Mouse (Mus musculus) B cell, adult 67 days (primary cell): ENCODE measurements around the gene Bst2. TPM values are rescaled to one million over a fixed set of nuclear protein-coding genes. Genes with fewer than 3 reads are reported as not detected.

Source experiments
- total RNA-seq, 2 experiments: library from RNA; stranded (reverse); gene quantifications; 4 replicates each; pipeline ENCODE4 v1.2.4; 2023

Gene Bst2
- total RNA-seq, result 10 to 100 TPM; 24.4 to 37.1 TPM

DNA sequence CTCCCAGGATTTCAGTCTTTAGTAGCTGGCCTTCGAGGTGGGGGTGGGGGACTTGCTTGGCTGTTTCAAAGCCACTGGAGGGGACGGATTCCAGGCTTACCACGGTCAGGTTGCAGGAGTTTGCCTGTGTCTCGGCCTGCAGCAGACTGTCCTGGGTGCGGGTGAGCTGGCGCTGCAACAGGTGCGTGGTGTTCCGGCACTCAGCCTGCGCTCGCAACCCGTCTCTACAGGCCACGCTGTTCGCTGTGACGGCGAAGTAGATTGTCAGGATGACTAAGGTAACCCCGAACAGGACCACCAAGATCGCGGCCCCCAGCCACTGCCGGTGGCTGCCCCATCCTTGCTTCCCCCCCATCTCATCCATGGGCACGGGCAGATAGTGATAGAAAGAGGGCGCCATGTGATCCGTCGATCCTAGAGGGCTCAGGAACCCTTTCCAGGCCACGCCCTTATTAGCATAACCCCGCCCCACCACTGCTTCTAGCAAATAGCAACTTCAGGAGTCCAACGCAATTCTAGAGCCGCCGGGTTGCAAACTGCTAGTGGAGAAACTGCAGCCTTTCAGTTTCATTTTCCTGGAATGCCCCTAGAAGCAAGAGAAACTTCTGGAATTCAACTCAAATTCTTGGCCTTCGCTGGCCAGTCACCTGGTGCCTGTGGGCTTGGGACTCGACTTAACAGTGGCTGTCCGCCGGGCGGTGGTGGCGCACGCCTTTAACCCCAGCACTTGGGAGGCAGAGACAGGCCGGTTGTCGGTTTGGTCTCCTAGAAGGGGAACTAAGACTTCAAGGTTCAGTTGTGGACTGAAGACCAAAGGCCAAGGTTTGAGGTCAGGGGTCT is at the start of gene Bst2:
Gene Bst2, minus strand, starts transcription at position 429 of the 840 bp plus-strand sequence.

GRCm38 (mm10) chr8:71568387-71568937 is 31.2 kb upstream of the Bst2 start, which contains the start of gene Slc27a1:
Gene Slc27a1 (plus strand): TSS chr8:71568882.

GRCm38 (mm10) chr8:71566501-71566900 is 29.2 kb upstream of the Bst2 start, which contains the start of gene Nxnl1:
Gene Nxnl1 (minus strand): TSS chr8:71566601.

DNA sequence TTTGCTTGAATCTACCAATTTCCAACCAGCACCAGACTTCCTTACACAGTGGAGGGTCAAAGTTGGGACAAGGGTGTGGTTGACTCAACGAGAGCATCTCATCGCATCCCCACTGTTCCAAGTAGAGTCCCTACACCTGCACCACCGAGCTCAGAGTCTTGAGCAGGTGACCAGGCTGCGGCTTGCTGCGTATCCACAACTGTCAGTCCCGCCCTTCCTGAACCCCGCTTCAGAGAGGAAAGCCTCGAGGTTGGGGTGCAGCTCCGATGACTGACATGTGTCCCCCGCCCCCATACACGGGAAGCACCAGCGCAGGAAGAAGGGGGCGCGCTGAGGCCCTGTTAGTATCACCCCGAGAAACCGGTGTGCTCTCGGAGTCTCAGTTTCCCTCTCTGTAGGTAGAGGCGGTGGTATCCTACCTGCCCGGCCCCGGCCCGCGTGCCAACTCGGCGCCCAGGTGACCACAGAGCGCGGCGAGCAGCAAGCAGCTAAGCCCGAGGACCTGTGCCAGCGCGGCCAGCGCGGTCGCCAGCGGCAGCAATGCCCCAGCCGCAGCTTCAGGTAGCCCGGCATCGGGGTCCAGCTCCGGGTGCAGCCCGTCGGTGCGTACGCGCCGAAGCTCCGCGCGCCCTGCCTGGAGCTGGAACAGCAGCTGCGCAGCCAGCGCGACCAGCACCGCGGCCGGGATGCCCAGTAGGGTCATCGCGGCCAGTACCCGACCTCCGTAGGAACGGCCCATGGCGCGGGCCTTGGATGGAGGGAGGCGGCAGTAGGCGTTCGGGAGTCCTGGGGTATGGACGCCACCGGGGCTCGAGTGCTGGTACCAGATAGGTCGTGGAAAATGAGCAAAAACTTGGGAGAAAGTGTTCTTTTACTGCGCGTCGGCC is 21.1 kb upstream of the Bst2 start, which contains the start of gene Tmem221:
Gene Tmem221, minus strand, starts transcription at position 801 of the 887 bp plus-strand sequence.

GRCm38 (mm10) chr8:71542632-71543343 is 5.5 kb upstream of the Bst2 start, which contains the start of gene Mvb12a:
Gene Mvb12a (plus strand): TSS chr8:71542922.

DNA sequence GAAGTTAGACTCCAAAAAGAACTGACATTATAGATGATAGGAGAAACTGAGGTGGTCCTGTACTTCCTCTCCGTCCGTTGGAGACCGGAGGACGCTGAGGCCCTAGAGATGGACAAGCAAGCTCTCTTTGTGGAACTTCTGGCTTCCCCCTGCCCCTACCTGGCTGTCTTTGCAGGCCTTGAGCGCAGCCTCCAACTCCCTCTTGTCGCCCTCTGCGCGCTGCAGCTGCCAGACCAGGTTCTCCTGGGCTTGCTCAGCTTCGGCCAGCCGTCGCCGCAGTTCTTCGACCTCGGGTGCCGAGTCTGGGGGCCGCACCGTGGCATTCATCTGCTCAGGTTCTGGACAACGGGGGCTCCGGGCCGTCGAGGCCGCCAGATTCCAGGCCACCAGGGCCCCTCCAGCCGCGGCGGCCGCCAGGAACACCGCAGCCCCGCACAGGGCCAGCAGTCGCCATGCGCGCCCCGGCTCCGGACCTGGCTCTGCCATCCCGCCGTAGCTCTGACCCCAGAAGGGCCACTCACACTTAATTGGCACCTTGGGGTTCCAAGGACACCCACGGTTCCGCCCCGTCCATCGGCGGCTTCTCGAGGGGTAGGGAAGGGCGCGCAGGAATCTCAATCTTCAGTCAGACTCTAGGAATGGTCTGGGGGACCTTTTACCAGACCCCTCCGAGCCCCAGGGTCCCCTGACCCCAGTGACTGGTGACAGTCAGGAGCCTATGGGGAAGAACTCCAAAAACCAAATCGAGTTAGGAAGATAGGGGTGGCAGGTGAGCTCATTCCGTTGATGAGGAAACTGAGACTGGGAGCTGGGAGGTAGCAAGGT is 11.8 kb downstream of the Bst2 start, which contains the start of gene Ccdc194:
Gene Ccdc194, minus strand, starts transcription at position 486 of the 825 bp plus-strand sequence.

DNA sequence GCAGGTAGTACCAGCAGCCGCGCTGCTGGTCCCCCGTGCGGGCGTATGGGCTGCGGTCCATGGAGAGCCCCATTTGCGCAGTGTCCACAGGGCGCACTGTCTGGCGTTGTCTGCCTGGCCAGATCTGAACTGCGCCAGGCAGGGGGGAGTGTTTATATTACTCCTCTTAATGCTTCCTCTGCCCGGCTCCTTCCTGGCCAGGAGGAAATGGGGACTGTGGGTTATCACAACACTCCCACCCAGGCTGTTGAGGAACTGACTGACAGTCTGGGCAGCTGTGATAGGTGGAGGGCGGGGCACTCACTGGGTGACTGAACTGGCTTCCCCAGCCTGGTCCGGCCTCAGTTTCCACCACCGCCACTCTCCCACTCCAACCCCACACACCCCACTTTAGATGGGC is 25.6 kb downstream of the Bst2 start, which contains the start of gene Plvap:
Gene Plvap, minus strand, starts transcription at position 109 of the 400 bp plus-strand sequence.

GRCm38 (mm10) chr8:71487691-71488445 is 49.4 kb downstream of the Bst2 start, which contains the start of gene Gtpbp3:
Gene Gtpbp3 (plus strand): TSS chr8:71488103.

DNA sequence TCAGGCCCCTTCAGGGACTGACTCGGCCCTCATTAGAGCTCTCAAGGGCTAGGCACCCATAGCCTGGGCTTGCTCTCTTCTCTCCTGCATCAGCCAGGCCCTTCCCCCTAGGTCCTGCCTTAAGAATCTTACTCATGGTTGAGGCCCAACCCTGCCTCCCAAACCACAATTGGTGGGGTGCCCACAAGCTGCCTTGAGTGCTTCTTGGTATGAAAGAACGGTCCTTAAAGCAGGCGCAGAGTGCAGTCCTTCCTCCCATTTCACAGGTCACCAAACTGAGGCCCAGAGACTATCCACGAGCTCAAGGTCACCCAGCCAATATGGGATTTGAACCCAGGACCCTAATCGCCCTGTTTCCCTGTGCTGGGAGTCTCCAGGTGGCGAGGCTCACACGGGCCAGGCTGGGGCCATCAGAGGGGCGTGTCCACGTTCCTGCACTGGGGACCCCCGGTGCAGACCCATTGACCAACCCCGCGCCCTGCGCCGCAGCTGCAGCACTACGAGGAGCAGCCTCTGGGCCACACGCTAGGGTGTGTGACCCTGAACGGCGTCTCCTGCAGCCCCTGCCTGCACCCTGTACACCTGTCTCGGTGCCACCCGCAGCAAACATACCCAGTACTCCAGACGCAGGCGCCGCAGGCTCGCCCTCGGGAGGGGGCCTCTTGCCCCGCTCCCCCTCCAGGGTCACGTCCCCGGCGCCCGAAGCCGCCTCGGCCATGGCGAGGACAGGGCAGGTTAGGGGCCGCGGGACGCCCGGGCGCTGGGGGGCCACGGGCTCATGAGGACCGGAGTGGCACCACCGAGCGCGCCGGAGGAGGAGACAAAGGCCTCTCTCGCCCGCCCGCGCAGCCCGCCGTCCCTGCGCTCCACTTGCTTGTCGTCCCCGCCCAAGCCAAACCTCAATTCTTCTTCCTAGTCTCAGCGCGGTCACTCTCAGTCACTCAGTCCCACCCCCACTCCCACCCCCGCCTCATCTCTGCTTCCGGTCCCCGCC is 51.8 kb downstream of the Bst2 start, which contains the start of gene Ano8:
Gene Ano8, minus strand, starts transcription at position 822 of the 994 bp plus-strand sequence.

Other genes starting within 250 kb of the Bst2 start
- 100 to 1,000 TPM; 258 to 270 TPM for gene Use1, start 170.6 kb downstream of the Bst2 start, total RNA-seq
- gene Ocel1, start 166.2 kb downstream of the Bst2 start, total RNA-seq, result 10 to 100 TPM; 22.3 to 26.9 TPM
- 10 to 100 TPM; 15.1 to 18.0 TPM for gene Nr2f6, start 155.5 kb downstream of the Bst2 start, total RNA-seq
- gene Ushbp1, start 141.7 kb downstream of the Bst2 start, total RNA-seq, result not detected
- 100 to 1,000 TPM in 1 of 2 experiments, 10 to 100 TPM in 1; 84.4 to 121 TPM for gene Babam1, start 140.6 kb downstream of the Bst2 start, total RNA-seq
- 1 to 10 TPM in 1 of 2 experiments, not detected in 1; 1.5 TPM for gene Ankle1, start 131.4 kb downstream of the Bst2 start, total RNA-seq
- gene Abhd8, start 73.8 kb downstream of the Bst2 start, total RNA-seq, result 10 to 100 TPM; 11.8 to 15.0 TPM
- gene Mrpl34, start 72.5 kb downstream of the Bst2 start, total RNA-seq, result 10 to 100 TPM; 32.9 to 38.4 TPM
- 100 to 1,000 TPM; 113 to 125 TPM for gene Dda1, start 68.3 kb downstream of the Bst2 start, total RNA-seq
- 10 to 100 TPM; 13.9 to 14.8 TPM for gene Ano8, start 51.5 kb downstream of the Bst2 start, total RNA-seq
- 10 to 100 TPM; 22.3 to 22.4 TPM for gene Gtpbp3, start 49.4 kb downstream of the Bst2 start, total RNA-seq
- under 1 TPM in 1 of 2 experiments, not detected in 1; 0.27 TPM for gene Plvap, start 25.7 kb downstream of the Bst2 start, total RNA-seq
- not detected for gene Ccdc194, start 11.7 kb downstream of the Bst2 start, total RNA-seq
- 10 to 100 TPM; 47.0 to 50.1 TPM for gene Mvb12a, start 5.5 kb upstream of the Bst2 start, total RNA-seq
- not detected for gene Tmem221, start 21.4 kb upstream of the Bst2 start, total RNA-seq
- gene Nxnl1, start 29.1 kb upstream of the Bst2 start, total RNA-seq, result not detected
- 10 to 100 TPM; 10.2 to 10.8 TPM for gene Slc27a1, start 31.4 kb upstream of the Bst2 start, total RNA-seq
- 100 to 1,000 TPM; 106 to 110 TPM for gene Pgls, start 54.7 kb upstream of the Bst2 start, total RNA-seq
- 100 to 1,000 TPM; 128 to 172 TPM for gene Fam129c, start 60.2 kb upstream of the Bst2 start, total RNA-seq
- 100 to 1,000 TPM; 126 to 133 TPM for gene Colgalt1, start 73.5 kb upstream of the Bst2 start, total RNA-seq
- gene Unc13a, start 134.3 kb upstream of the Bst2 start, total RNA-seq, result 1 to 10 TPM in 1 of 2 experiments, under 1 TPM in 1; 0.12 to 1.9 TPM
- gene Jak3, start 138.8 kb upstream of the Bst2 start, total RNA-seq, result 10 to 100 TPM; 81.2 to 87.3 TPM
- 10 to 100 TPM; 31.2 to 43.9 TPM for gene Insl3, start 151.8 kb upstream of the Bst2 start, total RNA-seq
- under 1 TPM; 0.70 to 0.83 TPM for gene B3gnt3, start 164.3 kb upstream of the Bst2 start, total RNA-seq
- 100 to 1,000 TPM; 204 to 208 TPM for gene Fcho1, start 188.3 kb upstream of the Bst2 start, total RNA-seq